Mouse (Mus musculus) gastrocnemius, postnatal 25 days (tissue): ENCODE data around the gene Nmur1. TPM values are rescaled to one million over a fixed set of nuclear protein-coding genes. Genes with fewer than 3 reads are reported as not detected.

Experiments
- DNase-seq: peaks from one replicate; pipeline ENCODE4 v3.0.0; 2022
- long read RNA-seq, 2 experiments: library from polyadenylated mRNA; stranded (forward); transcript quantifications; one replicate each; pipeline ENCODE4 v2.0.0; 2021
- total RNA-seq, 2 experiments: library from RNA; stranded (reverse); gene quantifications; 1 replicate in 1 of 2; 2 replicates in 1 of 2; pipeline ENCODE4 v1.2.3; 2021

Gene Nmur1
- total RNA-seq, result not detected
- long read RNA-seq, experiment 1, result 0 reads
- long read RNA-seq, experiment 2, result 0 reads

- no peak for DNase-seq
Observed at GRCm38 (mm10) chr1:86426128-86426527, at the start of gene Nmur1, which contains the start of gene Tex44. TSS of gene Nmur1 (minus strand) at chr1:86426228. TSS of gene Tex44 (plus strand) at chr1:86426329.

DNA sequence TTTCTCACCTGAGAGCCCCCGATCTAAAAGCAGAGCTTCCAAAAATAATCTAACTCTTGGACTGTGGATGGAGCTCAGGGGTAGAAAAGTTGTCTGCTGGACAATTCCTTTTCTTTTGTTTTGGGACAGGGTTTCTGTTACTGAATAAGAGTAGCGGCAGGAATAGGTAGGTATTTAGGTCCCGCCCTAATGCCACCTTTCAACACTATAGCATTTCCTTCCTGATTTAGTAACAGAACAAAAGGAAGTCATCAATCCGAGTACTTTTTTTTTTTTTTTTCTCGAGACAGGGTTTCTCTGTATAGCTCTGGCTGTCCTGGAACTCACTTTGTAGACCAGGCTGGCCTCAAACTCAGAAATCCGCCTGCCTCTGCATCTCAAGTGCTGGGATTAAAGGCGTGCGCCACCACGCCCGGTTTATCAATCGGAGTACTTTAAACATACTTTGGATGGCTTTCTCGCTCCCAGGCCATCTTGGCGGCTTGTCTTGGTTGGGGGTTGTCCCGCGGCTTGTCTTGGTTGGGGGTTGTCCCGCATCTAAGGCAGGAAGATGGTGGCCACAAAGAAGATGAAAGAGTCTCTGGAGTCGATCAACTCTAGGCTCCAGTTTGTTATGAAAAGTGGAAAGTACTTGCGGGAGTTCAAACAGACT, 47.2 kb upstream of the Nmur1 start:
- no peak for DNase-seq

GRCm38 (mm10) chr1:86472197-86472952, 46.3 kb upstream of the Nmur1 start:
- peak; percentile 79 for DNase-seq

GRCm38 (mm10) chr1:86471504-86471961, 45.5 kb upstream of the Nmur1 start:
- DNase-seq, result peak; percentile 37

GRCm38 (mm10) chr1:86470519-86471181, 44.6 kb upstream of the Nmur1 start:
- peak; percentile 84 for DNase-seq

DNA sequence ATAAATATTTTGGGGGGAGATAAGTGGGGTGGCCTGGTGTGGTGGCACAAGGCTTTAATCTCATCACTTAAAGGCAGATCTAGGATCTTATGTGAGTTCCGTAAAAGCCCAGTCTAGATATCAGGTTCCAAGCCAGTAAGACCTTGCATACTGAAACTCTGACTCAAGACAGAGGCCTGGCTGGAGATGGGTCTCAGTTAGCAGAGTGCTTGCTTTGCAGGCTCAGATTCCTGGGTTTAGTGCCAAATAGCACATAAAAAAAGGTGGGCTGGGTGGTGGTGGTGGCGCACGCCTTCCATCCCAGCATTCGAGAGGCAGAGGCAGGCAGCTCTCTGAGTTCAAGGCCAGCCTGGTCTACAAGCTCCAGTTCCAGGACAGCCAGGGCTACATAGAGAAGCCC, 43.8 kb upstream of the Nmur1 start:
- DNase-seq, result no peak

DNA sequence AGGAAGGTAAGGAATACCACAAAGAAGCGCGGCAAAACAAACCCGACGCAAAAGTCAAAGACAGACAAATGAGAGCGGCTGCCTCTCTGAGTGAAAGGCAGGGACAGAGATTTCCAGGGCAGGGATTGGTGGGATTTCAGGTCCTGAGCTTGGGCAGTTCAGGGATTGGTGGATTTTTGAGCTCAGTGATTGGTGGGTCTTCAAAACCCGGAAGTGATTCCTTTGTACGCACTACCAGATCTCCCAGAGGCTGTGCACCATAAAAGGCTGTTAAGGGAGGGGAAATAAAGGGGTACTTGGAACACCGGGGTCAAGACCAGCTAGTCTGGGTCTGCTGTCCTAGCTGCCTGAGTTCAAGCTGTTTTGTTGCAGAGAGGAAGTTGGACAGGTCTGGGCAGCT, 41.4 kb upstream of the Nmur1 start:
- no peak for DNase-seq

GRCm38 (mm10) chr1:86464875-86465224, 38.8 kb upstream of the Nmur1 start:
- no peak for DNase-seq

DNA sequence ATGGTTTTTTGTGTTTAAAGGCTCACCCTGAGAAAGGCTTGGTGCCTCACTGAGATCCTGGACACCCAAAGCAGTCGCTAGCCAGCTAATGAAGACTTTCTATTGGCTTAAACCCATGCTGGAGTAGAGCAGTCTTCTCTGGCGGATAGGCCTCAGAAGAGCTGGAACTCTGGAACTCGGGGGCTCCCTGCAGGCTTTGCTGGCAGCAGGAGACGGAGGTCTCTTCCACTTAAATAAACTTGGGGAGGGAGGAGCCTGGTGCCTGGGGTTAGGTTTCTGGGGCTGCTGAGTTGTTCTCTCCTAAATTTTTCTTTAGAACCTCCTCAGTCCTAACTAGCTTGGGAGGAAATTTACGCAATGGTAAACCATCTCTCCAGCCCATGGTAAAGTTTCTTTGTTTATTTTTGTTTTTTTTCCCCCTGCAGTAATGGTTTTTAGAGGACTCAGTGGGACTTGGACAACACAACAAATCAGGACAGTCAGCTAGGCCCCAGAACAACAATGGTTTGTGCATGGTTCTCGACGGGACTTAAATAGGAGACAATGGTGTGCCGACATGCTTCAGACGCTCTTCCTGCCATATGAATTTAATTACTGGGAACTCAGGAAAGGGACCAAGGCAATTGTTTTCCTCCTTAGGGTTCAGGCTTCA, 38.3 kb upstream of the Nmur1 start:
- DNase-seq, result no peak

- DNase-seq, result no peak
Observed at GRCm38 (mm10) chr1:86459371-86459770, 33.3 kb upstream of the Nmur1 start.

DNA sequence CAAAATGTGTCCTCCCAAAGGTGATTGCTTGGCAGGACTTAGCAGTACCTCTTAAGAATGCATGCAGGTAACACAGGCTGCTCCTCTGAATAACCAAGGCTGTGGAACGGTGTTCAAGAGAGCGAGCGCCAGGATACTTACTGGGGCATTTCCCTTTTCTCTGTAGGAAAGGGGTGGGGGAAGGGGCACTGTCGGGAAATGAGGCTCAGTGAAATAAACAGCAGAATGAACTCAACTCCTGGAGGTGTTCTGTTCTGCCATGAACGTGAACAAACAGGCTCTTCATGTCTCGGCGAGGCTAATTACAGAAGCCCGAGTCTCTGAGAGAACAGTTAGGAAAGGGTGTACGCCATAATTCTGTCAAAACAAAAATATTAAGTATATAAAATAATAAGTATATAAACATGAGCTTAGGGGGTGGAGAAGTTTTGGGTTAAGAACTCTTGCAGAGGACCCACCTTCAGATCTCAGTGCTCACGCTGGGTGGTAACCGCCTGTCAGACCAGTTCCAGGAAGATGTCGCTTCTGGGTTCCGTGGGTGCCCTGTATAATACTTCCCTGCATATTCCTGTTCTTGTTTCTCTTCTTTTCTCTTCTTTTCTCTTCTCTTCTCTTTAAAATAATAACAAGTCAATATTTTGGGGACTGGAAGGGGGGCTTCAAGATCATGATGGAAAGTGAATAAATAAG, 31.0 kb upstream of the Nmur1 start:
- DNase-seq, result no peak

- no peak for DNase-seq
Observed at GRCm38 (mm10) chr1:86452713-86453112, 26.7 kb upstream of the Nmur1 start.

DNA sequence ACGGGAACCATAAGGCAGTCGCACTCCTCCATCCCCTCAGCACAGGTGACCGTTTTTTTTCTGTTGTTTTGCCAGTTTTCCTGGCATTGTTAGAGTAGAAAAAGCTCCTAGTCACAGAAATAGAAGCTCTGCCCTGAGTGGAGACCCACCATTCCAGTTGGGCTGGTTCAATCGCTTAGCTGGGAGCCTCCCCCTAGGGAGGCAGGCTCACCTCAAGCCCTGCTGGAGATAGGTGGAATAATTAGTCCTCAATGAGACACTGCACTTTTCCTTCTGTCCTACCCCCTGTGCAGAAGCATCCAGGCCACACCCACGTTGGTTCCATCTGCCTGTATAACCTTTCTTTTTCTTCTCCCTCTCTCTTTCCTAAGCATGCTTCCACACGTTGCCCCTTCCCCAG, 23.9 kb upstream of the Nmur1 start:
- no peak for DNase-seq

DNA sequence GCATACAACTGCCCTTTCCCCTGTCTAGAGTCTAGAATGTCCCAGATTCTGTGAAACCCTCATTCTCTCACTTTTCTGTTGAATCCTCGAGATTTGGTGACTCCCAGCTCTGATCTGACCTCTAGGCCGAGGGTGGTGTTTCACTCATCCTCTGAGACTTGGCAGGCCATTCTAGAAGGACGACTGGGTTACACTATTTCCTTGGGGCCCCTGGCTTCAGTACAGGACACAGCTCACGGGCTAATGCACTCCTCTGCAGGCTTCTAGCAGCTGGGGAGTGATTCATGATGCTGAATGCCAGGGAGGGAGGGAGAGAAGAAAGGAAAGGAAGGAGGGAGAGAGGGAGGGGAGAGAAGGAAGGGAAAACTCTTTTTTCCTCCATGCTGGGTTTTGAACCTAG, 22.2 kb upstream of the Nmur1 start:
- DNase-seq, result peak; percentile 71

GRCm38 (mm10) chr1:86447596-86448171, 21.7 kb upstream of the Nmur1 start:
- DNase-seq, result peak; percentile 49

DNA sequence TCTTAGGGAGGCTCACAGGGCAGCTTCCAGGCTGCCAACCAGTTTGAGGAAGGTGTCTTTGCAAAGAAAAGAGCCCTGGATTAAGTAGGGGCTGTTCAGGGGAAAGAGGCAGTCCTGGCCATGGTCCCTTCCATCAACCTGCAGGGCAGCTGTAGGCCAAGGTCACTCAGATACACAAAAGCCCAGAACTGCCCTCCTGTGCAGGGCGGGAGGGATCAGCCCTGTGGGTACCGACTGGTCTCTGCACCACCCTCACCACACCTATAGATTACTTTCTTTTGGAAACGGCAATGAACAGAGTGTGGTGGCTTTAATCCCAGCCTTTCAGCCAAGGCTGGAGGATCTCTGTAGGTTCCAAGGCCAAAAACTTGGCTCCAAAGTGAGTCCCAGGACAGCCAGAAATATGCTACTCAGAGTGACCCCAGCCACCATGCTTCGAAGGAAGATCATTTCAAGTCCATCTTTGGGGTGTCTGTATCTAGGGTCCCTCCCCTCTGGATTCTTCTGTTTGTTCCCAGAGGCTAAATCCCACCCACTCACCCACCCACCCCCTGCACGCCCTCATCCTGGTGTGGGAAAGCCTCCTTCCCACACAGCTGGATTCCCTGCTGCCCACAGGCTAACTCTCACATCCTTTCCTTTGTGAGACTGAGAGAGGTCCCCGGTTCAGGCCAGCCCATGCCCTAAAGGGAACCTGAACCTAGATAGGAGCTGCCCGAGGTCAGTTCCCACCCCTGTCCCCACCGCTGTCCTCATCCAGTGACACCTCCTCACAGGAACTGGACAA, 17.6 kb upstream of the Nmur1 start:
- peak; percentile 32 for DNase-seq

DNA sequence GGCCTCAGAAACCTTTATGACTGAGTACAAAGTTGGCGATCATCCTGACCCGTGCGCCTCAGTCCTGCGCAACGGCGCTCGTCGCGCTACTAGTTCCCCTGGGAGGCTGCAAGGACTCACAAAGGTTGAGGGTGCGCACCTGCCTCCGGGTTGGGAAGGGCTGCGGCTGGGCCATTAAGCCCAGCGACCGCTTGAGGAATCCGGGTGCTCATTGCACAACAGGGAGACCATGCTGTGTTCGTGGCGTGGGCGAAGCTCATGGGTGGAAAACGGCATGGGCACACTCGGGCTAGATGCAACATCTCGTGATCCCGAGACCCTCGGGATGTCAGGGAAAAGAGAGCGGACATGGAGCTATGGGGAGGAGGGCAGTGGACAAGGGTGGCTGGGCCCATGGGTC, 16.8 kb upstream of the Nmur1 start:
- DNase-seq, result no peak

DNA sequence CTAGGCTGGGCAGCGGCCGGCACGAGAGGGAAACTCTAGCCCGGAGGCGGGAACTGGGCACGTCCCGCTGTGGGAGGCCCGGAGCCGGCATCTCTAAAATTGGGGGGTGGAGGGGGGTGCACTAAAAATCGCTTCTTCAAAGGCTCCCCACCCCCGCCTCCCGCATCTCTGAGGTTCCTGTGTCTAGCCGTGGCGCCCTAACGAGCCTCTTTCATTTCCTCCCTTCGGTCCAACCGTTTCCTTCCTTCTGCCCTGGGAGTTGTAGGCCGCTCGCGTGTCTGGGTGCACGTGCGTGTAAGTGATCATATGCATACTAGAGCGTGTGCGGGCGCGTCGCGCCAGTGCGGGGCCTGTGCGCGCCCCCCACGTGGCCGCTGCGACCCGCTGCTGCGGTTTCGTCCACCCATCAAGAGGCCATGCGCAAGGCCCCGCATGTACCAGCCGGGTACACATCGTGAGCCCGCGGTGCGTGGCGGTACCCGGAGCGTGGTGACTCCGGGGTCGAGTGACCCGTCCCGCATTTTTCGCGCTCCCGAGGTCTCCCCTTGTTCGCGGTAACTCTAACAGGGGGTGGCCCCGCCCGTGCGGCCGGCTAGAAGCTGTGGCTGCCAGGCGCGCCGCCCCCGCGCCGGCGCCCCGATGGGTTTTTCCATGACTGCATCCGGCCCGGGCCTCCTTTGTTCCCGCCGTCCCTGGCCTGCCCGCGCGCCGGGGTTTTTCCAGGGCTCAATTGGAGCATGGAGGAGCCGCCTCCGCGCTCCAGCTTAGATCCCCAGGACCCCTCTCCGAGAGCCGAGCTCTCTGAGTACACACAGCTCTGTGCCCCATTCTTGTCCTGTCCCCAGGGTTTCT, 16.2 kb upstream of the Nmur1 start:
- peak; percentile 87 for DNase-seq

DNA sequence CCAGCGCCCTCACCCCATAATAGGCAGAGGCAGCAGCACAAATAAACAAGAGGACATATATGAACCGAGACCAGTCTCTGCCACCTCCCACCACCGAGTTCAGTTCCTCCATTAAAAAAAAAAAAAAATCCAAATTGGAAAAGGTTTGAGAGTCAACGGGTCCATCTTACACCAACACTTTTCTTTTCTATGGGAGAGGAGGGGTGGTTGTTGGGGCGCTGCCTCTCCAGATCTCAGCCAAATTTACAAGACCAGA, 15.6 kb upstream of the Nmur1 start:
- no peak for DNase-seq
